Mouse (Mus musculus) CH12.LX (cell line): ENCODE results near the gene 1700016K19Rik.

Experiments
- JUND ChIP-seq: conservative IDR thresholded peaks from 2 replicates; pipeline ENCODE4 v1.6.1; 2011; ENCODE audit warnings: low read depth, low read length, improper control_type of control experiment
- POLR2A ChIP-seq: IDR thresholded peaks from 2 replicates; pipeline ENCODE4 v1.6.1; 2011; ENCODE audit warnings: low read depth, mild to moderate bottlenecking, improper control_type of control experiment, low read length
- TCF12 ChIP-seq: IDR thresholded peaks from 2 replicates; pipeline ENCODE4 v1.6.1; 2014; ENCODE audit warnings: low read depth, mild to moderate bottlenecking, inconsistent platforms, low read length, improper control_type of control experiment

DNA sequence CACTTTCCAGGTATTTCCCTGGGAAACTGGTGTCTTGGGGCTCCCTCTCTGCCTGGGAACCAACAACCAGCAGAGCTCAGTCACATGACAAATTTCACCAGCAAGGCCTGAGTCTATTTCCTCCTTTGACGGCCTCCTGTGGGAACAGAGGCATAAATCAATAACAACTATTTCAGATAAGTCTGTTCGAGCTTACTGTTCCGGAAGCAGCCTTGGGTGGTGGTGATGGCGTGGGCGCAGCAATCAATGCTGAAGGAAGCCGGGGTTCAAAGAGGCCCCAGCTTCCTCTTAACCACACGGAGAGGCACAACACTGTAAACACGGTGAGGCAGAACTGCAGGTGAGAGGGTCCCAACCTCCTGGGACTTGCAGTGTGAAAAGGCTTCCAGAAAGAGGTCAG lies 23.0 kb upstream of the 1700016K19Rik start:
- TF ChIP-seq POLR2A (no peak), TCF12 (no peak), JUND (no peak)
